Mouse (Mus musculus): ENCODE data around the gene Tlr7.

Tlr7 gene

DNA sequence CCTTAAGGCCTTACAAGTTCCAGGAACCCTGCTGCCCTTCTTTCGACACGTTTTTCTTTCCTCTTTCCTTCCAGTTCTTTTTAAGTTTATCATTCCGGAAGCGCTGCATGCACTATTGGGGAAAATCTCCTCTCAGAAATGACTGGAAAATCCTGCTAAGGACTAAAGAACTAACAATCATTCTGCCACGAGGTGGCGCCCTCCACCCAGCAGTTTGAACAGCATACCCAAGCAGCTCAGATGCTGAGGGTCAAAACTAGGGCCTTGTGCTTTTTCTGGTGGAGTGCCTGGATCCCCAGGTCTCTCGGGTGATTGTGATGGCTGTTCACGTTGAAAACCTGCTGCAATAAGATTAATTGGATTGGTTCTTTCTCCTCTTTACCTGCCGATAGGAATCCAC is 53.4 kb downstream of the Tlr7 start:
- peak; percentile 65 for DNase-seq (ENCODE audit: low spot score)

DNA sequence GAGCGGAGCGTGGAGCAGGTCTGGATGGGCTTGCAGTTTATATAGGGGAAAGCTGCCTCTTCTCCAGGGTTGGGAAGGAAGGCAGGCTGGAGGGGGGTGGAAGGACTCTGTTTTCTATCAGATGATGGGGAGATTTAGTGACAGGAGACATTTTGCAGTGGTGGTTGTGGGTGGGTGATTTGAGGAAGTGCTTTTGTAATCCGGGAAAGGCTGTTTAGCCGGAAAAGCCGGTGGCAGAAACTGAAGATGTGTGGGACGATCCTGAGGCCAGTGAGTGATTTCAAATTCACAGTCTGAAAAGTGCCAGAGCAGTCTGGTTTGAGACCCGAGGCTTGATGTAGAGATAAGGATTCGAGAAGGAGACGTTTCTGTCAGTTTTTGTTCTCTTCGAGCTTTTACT is 53.8 kb downstream of the Tlr7 start:
- DNase-seq (ENCODE audit: low spot score): no peak

DNA sequence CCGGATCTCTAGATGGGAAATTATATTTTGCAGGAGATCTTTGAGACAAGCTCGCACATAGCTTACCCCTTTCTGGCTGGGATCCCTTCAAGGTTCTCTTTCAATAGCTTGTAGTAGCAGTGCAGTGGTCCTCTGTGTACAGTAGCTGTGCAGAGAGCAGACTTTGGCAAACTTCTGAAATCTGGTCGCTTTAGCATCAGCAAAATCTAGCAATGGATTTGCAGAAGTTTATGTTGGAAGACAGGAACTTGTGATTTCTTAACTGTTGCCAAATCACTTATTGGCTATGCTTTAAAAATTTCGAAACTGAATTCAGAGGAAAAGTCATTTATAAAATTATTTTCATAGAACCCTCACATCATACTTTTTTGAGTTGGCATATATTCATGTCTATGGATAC is 66.3 kb downstream of the Tlr7 start, which contains the start of gene Tlr8:
Gene Tlr8 (minus strand): TSS at position 244 of the 400 bp plus-strand sequence.
- DNase-seq (ENCODE audit: low spot score): peak; percentile 6

DNA sequence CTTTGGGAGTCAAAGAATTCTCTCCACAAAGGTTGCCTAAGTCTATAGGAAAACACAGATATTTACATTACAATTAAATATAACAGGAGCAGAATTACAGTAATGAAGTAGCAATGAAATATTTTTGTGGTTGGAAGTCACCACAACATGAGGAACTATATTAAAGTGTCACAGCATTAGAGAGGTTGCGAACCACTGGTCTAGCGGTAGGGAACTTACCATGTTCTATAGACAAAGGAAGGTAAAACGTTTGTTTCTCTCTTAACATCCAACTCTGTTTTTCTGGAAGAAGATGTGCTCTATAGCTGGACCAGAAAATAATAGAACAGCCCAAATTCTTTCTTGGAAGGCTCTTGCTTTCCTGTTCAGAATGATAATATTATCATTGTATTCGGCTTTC is 66.8 kb downstream of the Tlr7 start:
- no peak for DNase-seq (ENCODE audit: low spot score)

Data from adipocyte (in vitro differentiated cells).